Mouse (Mus musculus) spleen, adult 2 months (tissue): ENCODE data around the gene Fam189a2.

ENCODE experiments used
- CTCF ChIP-seq: fragments of 200-500 bp; IDR thresholded peaks from 2 replicates; pipeline ENCODE4 v1.5.1; 2011; ENCODE audit warnings: mild to moderate bottlenecking, inconsistent platforms; ENCODE audit not compliant: insufficient read depth, insufficient read length, insufficient replicate concordance; ENCODE audit errors: extremely low read depth
- POLR2A ChIP-seq: fragments of 200-500 bp; IDR thresholded peaks from 2 replicates; pipeline ENCODE4 v1.6.1; 2011; ENCODE audit warnings: low read depth, low read length, inconsistent platforms

DNA sequence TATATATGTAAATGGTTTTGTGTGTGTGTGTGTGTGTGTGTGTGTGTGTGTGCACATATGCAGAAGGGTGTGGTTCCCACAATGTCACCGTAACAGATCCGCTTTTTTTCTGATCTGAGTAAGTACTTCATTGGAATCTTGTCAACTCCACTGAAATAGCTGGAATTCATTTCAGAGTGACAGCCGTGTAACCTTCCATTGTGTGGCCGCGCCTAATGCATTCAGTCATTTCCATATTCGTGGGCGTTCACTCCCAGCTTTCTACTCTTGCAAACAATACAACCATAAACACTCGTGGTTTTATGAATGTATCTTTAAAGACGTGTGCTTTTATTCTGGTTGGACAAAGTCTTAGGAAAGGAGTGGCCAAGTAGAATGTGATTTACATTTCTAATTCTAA, 6.7 kb downstream of the Fam189a2 start:
- no peak for TF ChIP-seq CTCF
- no peak for TF ChIP-seq POLR2A
